Mouse (Mus musculus): Measurements from ENCODE around the gene Bcl11a. TPM values are rescaled to one million over a fixed set of nuclear protein-coding genes. Genes with fewer than 3 reads are reported as not detected.
A peak's percentile ranks its signal among the peaks of the same experiment; 100 is the strongest.

Bcl11a gene
- total RNA-seq, 2 experiments from 2014 or later = 8.4 to 10.3 TPM

- DNase-seq = peak; percentile 50
Measured at GRCm38 (mm10) chr11:24080541-24080940, 2.7 kb downstream of the Bcl11a start.

GRCm38 (mm10) chr11:24081016-24081686, 3.3 kb downstream of the Bcl11a start:
- DNase-seq = peak; percentile 74

- DNase-seq = peak; percentile 59
Measured at GRCm38 (mm10) chr11:24081687-24082384, 4.0 kb downstream of the Bcl11a start.

DNA sequence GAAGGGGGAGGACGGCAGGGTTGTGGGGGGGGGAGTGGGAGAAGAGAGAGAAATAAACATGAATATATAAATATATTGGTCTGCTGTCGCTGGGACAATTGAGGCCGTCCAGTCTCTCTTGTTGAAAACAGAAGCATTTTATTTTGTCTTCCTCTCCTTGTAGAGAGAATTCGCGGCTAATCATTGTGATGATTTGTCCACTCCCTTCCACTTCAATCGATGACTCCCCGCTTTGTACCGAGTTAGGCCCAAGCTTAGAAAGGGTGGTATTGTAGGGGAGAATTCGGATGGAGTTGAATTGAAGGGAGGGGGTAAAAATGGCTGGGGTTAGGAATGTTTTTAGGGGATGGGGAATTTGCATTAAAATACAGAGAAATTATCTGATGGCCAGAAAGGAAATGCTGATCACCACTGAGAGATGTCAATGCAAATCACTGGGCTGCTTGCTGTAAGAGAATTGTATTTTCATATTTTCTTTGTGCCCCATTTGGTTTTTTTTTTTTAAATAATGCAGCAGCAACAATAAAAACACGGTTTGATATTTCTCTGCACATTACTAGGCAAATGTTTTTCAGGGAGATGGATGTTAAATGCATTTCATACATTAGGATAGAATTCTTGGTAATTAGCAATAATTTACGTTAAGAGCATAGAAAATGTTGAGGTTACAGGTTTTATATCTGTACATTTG, 4.7 kb downstream of the Bcl11a start:
- no peak for DNase-seq

GRCm38 (mm10) chr11:24083076-24083405, 5.2 kb downstream of the Bcl11a start:
- no peak for DNase-seq

GRCm38 (mm10) chr11:24083423-24083822, 5.6 kb downstream of the Bcl11a start:
- no peak for DNase-seq

DNA sequence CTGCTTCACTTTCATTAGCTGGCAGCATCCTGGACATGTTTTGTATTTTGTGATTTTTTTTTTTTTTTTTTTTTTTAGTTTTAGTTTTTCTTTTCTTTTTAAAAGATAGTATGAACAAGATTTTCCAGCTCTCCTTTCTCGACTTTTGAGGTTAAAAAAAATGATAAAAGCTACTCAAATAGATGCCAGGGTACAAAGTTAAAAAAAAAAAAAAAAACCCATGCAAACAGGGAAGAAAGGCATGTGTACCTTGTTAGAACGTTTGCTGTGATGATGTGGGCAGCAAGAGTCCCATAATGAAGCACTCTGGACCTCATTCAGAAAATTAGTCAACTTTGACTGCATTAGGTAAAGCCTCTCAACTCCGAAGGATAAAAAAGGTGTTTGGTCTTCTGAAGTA, 6.2 kb downstream of the Bcl11a start:
- no peak for DNase-seq

DNA sequence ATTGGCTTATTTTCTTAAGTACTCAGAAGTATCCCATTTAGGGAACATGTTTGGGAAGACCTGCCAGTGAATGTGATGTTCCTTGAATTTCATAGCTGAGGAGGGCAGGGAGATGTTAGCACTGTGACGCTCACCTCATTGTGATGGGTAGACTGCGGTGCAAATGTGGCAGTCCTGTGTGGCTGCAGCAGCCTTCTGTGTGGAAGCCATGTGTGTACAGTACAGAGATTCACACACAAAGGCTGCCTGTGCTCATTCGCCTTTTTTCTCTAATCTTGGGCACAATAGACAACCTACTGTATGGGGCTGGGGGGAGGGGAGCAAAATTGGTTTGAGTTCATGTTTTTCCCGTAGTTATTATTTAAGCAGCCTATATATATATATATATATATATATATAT, 6.7 kb downstream of the Bcl11a start:
- DNase-seq = no peak

GRCm38 (mm10) chr11:24085986-24086385, 8.1 kb downstream of the Bcl11a start:
- no peak for DNase-seq

DNA sequence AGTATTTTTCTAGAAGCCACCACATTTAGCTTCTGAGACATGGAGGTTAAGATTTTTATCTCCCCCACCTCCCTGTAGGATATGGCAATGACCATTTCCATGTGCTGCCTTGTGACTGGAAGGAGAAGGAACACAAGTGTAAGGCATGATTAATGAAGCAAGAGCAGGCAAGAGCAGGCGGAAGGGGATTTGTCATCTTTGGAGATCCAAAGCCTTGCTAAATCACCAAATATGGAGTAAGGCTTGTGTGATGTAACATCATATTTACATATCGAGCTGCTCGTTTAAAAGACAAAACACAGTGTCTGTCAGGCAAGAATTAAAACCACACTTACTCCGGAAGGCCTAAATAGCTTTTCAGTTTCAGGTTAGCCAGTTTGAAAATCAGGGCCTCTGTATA, 9.2 kb downstream of the Bcl11a start:
- DNase-seq = no peak

DNA sequence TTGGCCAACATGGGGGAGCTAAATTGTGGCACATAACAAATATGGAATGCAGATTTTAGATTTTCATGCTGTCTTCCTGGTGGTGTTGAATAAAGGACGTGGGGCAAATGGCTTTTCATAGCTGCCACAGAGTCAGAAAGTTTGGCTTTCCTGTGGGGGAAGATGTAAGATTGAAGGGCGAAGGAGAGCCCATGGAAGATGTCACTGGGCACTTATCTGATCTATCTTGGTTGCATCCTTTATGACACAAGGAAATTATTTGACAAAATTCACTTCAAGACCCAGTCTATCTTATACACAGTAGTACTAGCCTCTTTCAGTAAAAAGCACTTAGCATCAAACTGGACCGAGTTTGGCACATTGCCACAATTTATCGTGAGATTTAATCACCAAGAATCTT, 12.6 kb downstream of the Bcl11a start:
- DNase-seq = no peak

DNA sequence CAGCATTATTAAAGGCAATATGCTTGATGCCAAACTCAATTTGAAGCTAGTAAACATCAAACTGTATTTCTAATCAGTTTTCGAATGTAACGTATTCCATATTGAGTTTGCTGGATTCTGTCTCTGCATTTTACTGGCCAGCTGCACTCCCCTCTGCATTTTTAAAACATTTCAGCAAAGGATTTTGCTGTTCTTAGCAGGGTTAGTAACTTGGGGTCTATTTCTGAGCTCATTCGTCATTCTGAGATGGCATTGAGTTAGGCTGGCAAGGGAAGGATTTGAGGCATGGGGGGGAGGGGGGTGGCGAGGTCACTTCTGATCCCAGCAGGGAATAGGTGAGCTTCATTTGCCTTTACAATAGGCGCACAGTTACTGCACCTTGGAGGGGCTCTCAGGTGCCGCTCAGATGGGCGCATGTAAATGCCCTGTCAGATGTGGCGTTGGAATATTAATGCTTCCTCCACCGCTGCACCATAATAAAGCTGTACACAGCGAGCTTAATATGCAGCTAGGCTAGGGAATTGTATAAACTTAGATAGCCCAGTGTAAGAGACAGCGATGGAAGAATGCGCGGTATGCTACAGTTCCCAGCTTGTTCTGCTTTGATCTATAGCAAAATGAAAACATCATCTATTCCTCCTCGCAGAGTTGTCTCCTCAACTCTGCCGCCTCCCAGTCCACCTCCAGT, 13.7 kb downstream of the Bcl11a start:
- DNase-seq = no peak

DNA sequence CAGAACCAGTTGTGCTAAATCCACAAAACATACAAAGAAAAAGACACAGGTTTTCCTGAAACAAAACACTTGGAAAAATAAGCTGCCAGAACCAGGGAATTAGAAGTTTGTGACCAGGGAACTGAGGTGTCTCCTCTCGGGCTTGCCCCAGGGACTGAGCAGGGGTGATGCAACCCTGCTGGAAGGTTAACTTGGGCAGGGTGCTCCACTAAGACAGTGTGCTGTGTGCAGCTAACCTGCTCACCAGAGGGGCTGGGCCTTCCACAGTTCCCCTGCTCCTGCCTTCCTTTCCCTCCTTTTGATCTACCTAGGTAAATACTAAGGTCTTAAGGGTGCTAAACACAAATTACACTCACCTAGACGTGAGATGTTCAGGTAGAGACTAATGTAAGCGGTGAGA, 14.8 kb downstream of the Bcl11a start:
- DNase-seq = no peak

GRCm38 (mm10) chr11:24094086-24094487, 16.2 kb downstream of the Bcl11a start:
- DNase-seq = no peak

DNA sequence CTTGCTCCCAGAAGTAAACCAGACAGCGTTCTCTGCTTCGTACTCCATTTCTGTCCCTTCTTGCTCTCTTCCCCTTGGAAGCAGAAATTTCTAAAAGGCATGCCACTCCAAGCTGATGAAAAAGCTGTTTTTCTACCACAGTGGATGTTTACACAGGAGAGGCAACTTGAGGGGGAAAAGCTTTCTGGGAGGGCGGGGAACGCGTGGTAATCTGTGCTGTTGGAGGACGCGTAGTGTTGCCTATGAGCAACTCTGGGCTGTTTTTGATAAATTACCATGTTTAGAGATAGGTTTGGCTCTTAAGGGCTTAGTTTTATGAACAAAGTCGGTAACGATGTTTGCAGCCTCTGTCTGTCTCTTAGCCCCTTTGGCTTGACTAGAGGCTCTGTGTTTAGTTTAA, 17.4 kb downstream of the Bcl11a start:
- DNase-seq = no peak

DNA sequence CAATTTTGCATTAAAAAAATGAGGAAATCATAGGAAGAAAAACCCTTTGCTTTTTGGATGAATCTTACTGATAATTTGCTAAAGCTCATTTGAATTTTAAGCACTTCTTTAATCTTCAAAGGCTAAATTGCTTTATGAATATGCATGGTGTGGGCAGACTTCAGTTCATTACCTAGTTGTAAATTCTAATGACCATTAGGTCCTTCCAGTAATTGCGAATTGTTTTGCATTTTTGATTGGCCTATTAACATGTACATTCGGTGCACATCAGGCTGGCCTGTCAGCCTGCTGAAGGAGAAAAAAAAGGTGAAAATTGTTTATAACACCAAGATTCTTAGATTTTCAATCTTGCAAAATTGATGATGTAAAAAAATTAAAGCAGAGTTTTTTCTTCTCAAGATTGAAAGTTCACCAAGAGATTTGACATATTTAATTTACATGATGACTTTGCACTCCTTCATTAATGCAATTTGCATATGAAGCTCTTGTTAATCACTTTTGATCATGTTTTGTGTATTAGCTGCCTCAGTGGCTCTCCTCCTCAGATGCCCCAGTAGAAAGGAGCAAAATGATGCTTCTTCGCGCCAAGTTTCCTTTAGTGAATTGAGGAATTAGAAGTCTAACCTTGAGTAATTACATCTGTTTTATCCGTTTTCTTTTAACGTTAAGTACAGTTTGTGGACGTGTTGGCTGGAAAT, 17.9 kb downstream of the Bcl11a start:
- DNase-seq = no peak

GRCm38 (mm10) chr11:24096483-24096882, 18.6 kb downstream of the Bcl11a start:
- no peak for DNase-seq

- DNase-seq = no peak
Measured at GRCm38 (mm10) chr11:24097026-24097425, 19.2 kb downstream of the Bcl11a start.

DNA sequence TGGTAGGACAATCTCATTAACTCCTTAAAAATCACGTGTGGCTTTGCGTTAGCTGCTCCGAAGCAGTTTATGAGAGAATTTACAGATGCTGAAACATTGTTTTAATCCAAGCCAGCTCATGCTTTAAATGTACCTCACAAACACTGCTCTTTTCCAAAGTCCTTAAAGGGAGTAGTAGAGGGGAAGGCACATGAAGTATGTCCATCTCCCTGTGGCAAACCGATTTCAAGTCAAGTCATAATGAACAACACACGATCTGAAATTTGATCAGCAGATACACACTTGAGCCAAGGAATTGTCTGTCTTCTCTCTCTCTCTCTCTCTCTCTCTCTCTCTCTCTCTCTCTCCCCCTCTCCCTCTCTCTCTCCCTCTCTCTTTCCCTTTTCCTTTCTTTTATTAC, 20.2 kb downstream of the Bcl11a start:
- no peak for DNase-seq

DNA sequence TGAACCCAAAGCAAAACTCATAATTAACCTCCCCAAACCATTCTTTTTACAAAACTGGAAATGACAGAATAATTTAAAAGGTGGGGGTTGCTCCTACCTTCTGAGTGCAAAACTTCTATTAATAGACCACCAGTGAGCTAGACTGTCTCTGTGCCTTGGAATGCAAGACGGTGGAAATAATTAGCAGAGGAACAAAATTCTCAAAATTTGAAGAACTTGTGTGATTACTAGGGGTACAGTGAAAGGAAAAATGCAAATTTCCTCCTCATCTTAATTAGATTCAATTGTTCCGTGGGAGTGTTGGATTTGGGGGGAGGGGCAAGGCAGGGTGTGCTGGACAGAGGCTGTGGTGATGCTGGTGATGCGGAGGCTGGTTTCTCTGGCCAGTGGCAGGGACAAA, 20.8 kb downstream of the Bcl11a start:
- DNase-seq = no peak

- no peak for DNase-seq
Measured at GRCm38 (mm10) chr11:24099215-24099614, 21.4 kb downstream of the Bcl11a start.

- DNase-seq = peak; percentile 46
Measured at GRCm38 (mm10) chr11:24099886-24100293, 22.0 kb downstream of the Bcl11a start.

All from heart, postnatal 4 days (tissue).